Mouse (Mus musculus) small intestine, adult 2 months (tissue): ENCODE results near the gene Neurl3. TPM values are rescaled to one million over a fixed set of nuclear protein-coding genes. Genes with fewer than 3 reads are reported as not detected.
A peak's percentile ranks its signal among the peaks of the same experiment; 100 is the strongest.

ENCODE experiments used
- H3K27ac ChIP-seq: fragments of 200-500 bp; 2 replicates; pipeline ENCODE4 v1.5.1; 2012; ENCODE audit warnings: low read depth, low read length, control low read depth, inconsistent platforms; ENCODE audit not compliant: insufficient read depth
- H3K27me3 ChIP-seq: fragments of 200-500 bp; 2 replicates; pipeline ENCODE4 v1.6.1; 2012; ENCODE audit warnings: mild to moderate bottlenecking, moderate library complexity, low read length, inconsistent platforms; ENCODE audit not compliant: control insufficient read depth, insufficient read depth
- H3K36me3 ChIP-seq: fragments of 200-500 bp; 2 replicates; pipeline ENCODE4 v1.6.1; 2012; ENCODE audit warnings: mild to moderate bottlenecking, low read length, control low read depth, inconsistent platforms; ENCODE audit not compliant: control insufficient read depth, insufficient read depth
- H3K4me1 ChIP-seq: fragments of 200-500 bp; 2 replicates; pipeline ENCODE4 v1.6.1; 2012; ENCODE audit warnings: low read length, inconsistent platforms, mixed read lengths; ENCODE audit not compliant: control insufficient read depth, insufficient read depth, insufficient read length
- H3K4me3 ChIP-seq: fragments of 200-500 bp; 2 replicates; pipeline ENCODE4 v1.5.1; 2012; ENCODE audit warnings: low read depth, mild to moderate bottlenecking, control low read depth, inconsistent platforms, low read length, moderate library complexity
- CTCF ChIP-seq: fragments of 200-500 bp; IDR thresholded peaks from 2 replicates; pipeline ENCODE4 v1.5.1; 2012; ENCODE audit warnings: low read depth, mild to moderate bottlenecking, control low read depth, inconsistent platforms, low read length, moderate library complexity, mixed read lengths; ENCODE audit not compliant: insufficient replicate concordance, insufficient read length; ENCODE audit errors: extremely low read depth
- POLR2A ChIP-seq: fragments of 200-500 bp; IDR thresholded peaks from 2 replicates; pipeline ENCODE4 v1.6.1; 2012; ENCODE audit warnings: low read depth, mild to moderate bottlenecking, control low read depth, inconsistent platforms, low read length, moderate library complexity
- WGBS: fragments of 180-500 bp; shearing (Covaris S2); methylation state at CpG from one replicate; pipeline ENCODE4 v1.1.7; 2018; 5-methylcytosine and 5-hydroxymethylcytosine counted together
- polyA plus RNA-seq: library from polyadenylated mRNA; depleted of rRNA; stranded (reverse); fragments of >200 nt; gene quantifications from 2 replicates; pipeline ENCODE4 v1.2.3, GENCODE M21; 2012

The Neurl3 gene
- polyA plus RNA-seq, 1 experiment = 170 TPM

GRCm38 (mm10) chr1:36314959-36315775, 40.7 kb upstream of the Neurl3 start:
- H3K27ac ChIP-seq = no peak overlapping the region
- no peak overlapping the region for H3K4me3 ChIP-seq
- WGBS = 92% methylated on average over 11 of the region's 11 CpGs
- peaks cover 14% of the 10 kb centered on the region for H3K36me3 ChIP-seq
- no peaks in the 10 kb centered on the region for H3K27me3 ChIP-seq
- TF ChIP-seq POLR2A = no peak
- TF ChIP-seq CTCF = no peak
- H3K4me1 ChIP-seq = peaks cover 2% of the 10 kb centered on the region

DNA sequence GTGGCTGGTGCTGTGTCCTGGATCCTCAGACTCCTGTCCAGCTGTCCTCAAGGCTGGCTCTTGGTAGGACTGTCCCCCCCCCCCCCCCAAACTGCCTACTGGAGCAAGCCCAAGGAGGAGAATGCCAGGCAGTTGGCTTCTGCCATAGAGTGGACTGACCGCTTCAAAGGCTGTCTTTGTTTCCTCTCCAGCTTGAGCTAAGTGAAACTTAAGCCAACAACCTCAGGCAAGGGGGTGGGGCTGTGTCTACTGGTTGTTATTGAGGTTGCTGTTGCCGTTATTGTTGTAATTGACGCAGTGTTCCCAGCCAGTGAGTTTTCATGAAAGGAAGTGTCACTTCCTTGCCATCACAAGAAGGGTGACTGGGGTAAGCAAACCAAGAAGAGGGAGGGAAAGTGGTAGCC, 35.0 kb upstream of the Neurl3 start:
- no peak overlapping the region for H3K27ac ChIP-seq
- no peaks in the 10 kb centered on the region for H3K27me3 ChIP-seq
- no peaks in the 10 kb centered on the region for H3K36me3 ChIP-seq
- peaks cover 13% of the 10 kb centered on the region for H3K4me1 ChIP-seq
- peak overlapping the region; percentile 41 for H3K4me3 ChIP-seq
- TF ChIP-seq POLR2A (no peak), CTCF (no peak)
- WGBS = 12% methylated on average over 3 of the region's 3 CpGs

DNA sequence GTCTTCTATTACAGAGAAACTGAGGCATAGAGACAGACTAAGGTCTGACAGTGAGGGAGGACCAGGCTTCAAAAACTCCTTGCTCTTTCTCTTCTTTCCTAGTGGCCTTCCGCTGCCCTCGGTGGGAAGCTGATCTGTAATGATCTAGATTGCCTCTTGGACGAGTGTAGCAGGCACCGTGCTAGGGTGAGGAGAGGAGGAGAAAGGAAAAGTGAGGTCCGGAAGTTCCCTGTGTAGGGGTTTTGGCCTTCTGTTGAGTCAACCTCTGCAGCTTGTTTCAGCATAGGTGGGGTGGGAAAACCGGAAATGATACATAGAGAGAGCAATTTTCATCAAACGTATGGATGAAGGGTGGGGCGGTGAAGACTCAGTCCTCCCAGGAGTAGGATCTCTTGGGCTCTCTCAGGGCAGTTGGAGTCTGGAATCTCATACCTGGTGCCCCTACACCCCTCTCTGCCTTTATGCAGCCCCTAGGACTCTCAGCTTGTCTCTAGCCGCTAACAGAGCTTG, 34.5 kb upstream of the Neurl3 start:
- TF ChIP-seq CTCF = no peak
- no peak for TF ChIP-seq POLR2A
- WGBS = 63% methylated on average over 9 of the region's 9 CpGs
- peaks cover 13% of the 10 kb centered on the region for H3K4me1 ChIP-seq
- H3K4me3 ChIP-seq = peak overlapping the region; percentile 41
- H3K27me3 ChIP-seq = no peaks in the 10 kb centered on the region
- H3K27ac ChIP-seq = no peak overlapping the region
- H3K36me3 ChIP-seq = no peaks in the 10 kb centered on the region

- Histone ChIP-seq H3K27ac (peak overlapping the region; percentile 57; the same call in 1 of the 2 replicates), H3K36me3 (no peaks in the 10 kb centered on the region), H3K4me1 (peaks cover 13% of the 10 kb centered on the region), H3K4me3 (peak overlapping the region; percentile 68), H3K27me3 (no peaks in the 10 kb centered on the region)
- TF ChIP-seq POLR2A (no peak), CTCF (no peak)
- 8% methylated on average over 12 of the region's 12 CpGs for WGBS
Measured at GRCm38 (mm10) chr1:36308451-36308901, 34.0 kb upstream of the Neurl3 start.

GRCm38 (mm10) chr1:36307495-36308280, 33.2 kb upstream of the Neurl3 start, which contains the start of gene Arid5a:
Gene Arid5a (plus strand): TSS chr1:36307733.
- under 1% methylated on average over 65 of the region's 65 CpGs for WGBS
- peak within 1 kb of the TSS; percentile 57 for H3K27ac ChIP-seq
- peaks cover 5% of the 10 kb centered on the region for H3K27me3 ChIP-seq
- peaks cover 13% of the 10 kb centered on the region for H3K4me1 ChIP-seq
- TF ChIP-seq POLR2A (peak; percentile 100), CTCF (no peak)
- H3K4me3 ChIP-seq = peak within 1 kb of the TSS; percentile 68
- H3K36me3 ChIP-seq = no peaks in the 10 kb centered on the region

- no peak overlapping the region for H3K27ac ChIP-seq
- TF ChIP-seq POLR2A (no peak), CTCF (no peak)
- no peaks in the 10 kb centered on the region for H3K36me3 ChIP-seq
- H3K27me3 ChIP-seq = peaks cover 5% of the 10 kb centered on the region
- H3K4me3 ChIP-seq = no peak overlapping the region
- 60% methylated on average over 7 of the region's 7 CpGs for WGBS
- H3K4me1 ChIP-seq = peaks cover 13% of the 10 kb centered on the region
Measured at GRCm38 (mm10) chr1:36307121-36307494, 32.6 kb upstream of the Neurl3 start.
